Mouse (Mus musculus) heart, postnatal 0 days (tissue): ENCODE measurements around the gene Ap4s1.

ENCODE experiments used
- CTCF ChIP-seq: IDR thresholded peaks from 2 replicates; pipeline ENCODE4 v1.5.1; 2016; ENCODE audit warnings: antibody characterized with exemption, control low read depth, low read depth
- EP300 ChIP-seq: IDR thresholded peaks from 2 replicates; pipeline ENCODE4 v1.6.1; 2016; ENCODE audit warnings: antibody characterized with exemption, low read depth

DNA sequence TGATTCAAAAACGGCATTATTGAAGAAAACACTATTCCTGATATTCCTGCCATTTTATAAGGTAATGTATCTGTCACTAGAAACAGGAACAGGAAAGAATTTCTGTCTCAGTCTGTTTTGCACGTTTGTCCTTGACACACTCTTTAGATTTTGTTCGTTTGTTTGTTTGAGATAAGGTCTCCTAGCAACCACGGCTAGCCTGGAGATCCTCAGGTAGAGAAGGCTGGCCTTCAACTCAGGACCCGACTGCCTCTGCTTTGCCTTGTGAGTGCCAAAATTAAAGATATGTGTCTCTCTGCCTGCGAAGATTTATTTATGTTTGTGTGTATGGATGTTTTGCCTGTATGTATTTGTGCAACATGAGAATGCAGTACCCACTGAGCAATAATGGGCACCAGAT lies 49.0 kb upstream of the Ap4s1 start:
- TF ChIP-seq CTCF (no peak), EP300 (no peak)
